Mouse (Mus musculus): ENCODE measurements around the gene Ldb2.

GRCm38 (mm10) chr5:44576682-44577349 lies 222.7 kb downstream of the Ldb2 start:
- no peak for TF ChIP-seq POLR2A (IDR thresholded peaks at IDR 0.05; ENCODE audit: borderline replicate concordance, extremely low read depth, insufficient read depth, insufficient read length, poor library complexity, severe bottlenecking)
- TF ChIP-seq CTCF (IDR thresholded peaks at IDR 0.05; ENCODE audit: borderline replicate concordance, extremely low read depth, insufficient read depth, insufficient read length): no peak

All from brain, embryonic 14.5 days (tissue).